Mouse (Mus musculus) erythroblast, embryonic 14.5 days (primary cell): ENCODE measurements at regions not wholly inside any gene's neighbourhood (a gene's known extent, or its start where the extent isn't known, plus 50 kb on each side); places are given as distances from the start of the nearest gene placed in this dataset.

Experiments used
- GATA1 ChIP-seq: IDR thresholded peaks from 2 replicates; pipeline ENCODE4 v1.6.1; 2012; ENCODE audit warnings: low read length, inconsistent platforms, mixed read lengths
- TAL1 ChIP-seq: IDR thresholded peaks from 3 replicates; pipeline ENCODE4 v1.6.1; 2012; ENCODE audit warnings: low read length, inconsistent platforms, mixed read lengths

- TF ChIP-seq GATA1 (no peak), TAL1 (no peak)
Measured at GRCm38 (mm10) chr3:148424089-148424488, 566.3 kb downstream of the Adgrl2 start.
